In the genomic region with DNA sequence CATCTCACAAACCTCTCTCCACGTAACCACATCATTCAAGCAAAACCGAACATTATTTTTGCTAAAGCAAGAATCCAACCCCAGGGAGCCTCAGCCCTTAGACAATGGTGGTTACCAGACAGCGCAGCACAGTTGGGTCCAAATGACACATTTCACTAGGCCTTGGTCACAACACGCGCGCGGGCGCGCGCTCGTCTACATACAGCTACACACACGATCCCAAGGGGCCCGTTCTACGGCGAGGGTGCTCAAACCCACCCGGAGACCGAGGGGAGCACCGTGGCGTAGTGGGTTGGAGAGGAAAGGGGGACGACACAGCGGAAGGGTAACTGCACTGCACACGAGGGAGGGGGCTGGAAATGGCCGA, we compare ENCODE assay signal across 8 mouse cellular contexts. TPM values are rescaled to one million over a fixed set of nuclear protein-coding genes. Genes with fewer than 3 reads are reported as not detected.
DNase-seq lines count a peak whose midpoint lies in the region.

No protein-coding gene starts in this region.

- intact Hi-C loops in gastrocnemius, postnatal 14 days (cut with DNase I; ENCODE audit: low total_unique reads): no loop called here
- intact Hi-C loops in left cerebral cortex, postnatal 10 days (cut with DNase I): no loop called here

- H3K36me3 ChIP-seq in megakaryocyte, embryonic 14.5 days (replicated peaks; ENCODE audit: low read length): peaks cover 10% of the 10 kb centered on the region

- H3K4me3 ChIP-seq in megakaryocyte, embryonic 14.5 days (replicated peaks): peak overlapping the region; percentile 98

- DNase-seq in adrenal gland, adult 18-20 months (ENCODE audit: low spot score in 2 of 2): peak; percentile 57 to 60
- peak; percentile 74 for DNase-seq in embryo, embryonic 10.5 days (ENCODE audit: low spot score)
- DNase-seq in gastrocnemius, postnatal 14 days: peak; percentile 62
- DNase-seq in induced T-regulatory cell, adult 2 months (ENCODE audit: low read depth): peak; percentile 79
- peak; percentile 51 to 81 for DNase-seq in left cerebral cortex, postnatal 10 days (ENCODE audit: extremely low spot score in 1 of 2, low spot score in 2 of 2)
- DNase-seq in right cerebral cortex, postnatal 25 days: peak; percentile 74
- peak; percentile 36 to 63 for DNase-seq in urinary bladder, postnatal 4 days (ENCODE audit: low spot score in 2 of 2)

- H3K9me3 ChIP-seq in megakaryocyte, embryonic 14.5 days: peaks cover 5% of the 10 kb centered on the region; the same call in 1 of the 2 replicates

- peaks cover 32% of the 10 kb centered on the region for H3K4me1 ChIP-seq in megakaryocyte, embryonic 14.5 days

- H3K27me3 ChIP-seq in megakaryocyte, embryonic 14.5 days (replicated peaks): no peaks in the 10 kb centered on the region

RNA-seq across cellular contexts. Expression of a gene that starts 1.1 kb away (rescaled TPM):
- 10 to 100 TPM; 53.0 to 69.0 TPM for total RNA-seq in adrenal gland, adult 18-20 months (2021)
- 10 to 100 TPM; 32.3 to 33.7 TPM for total RNA-seq in gastrocnemius, postnatal 14 days (2021)
- total RNA-seq in left cerebral cortex, postnatal 10 days (2021): 100 to 1,000 TPM; 109 to 111 TPM
- 1.1 TPM in 2 replicates for polyA plus RNA-seq in megakaryocyte, embryonic 14.5 days (2012; ENCODE audit: insufficient read depth, low replicate concordance)

Comparison
In these comparisons a context has a peak if more than half of its experiments do, and no peak if none do; other contexts are left out.
1. Peak in every context shown above with its lines: DNase-seq and H3K4me3 ChIP-seq.